Mouse (Mus musculus) stomach, postnatal 0 days (tissue): ENCODE measurements around the gene Srsf6.

ENCODE experiments used
- CTCF ChIP-seq: IDR thresholded peaks from 2 replicates; pipeline ENCODE4 v1.5.1; 2016; ENCODE audit warnings: antibody characterized with exemption, low read depth, mild to moderate bottlenecking, moderate library complexity
- EP300 ChIP-seq: optimal IDR thresholded peaks from 2 replicates; pipeline ENCODE3; 2016; ENCODE audit warnings: antibody characterized with exemption

- TF ChIP-seq CTCF = no peak
- TF ChIP-seq EP300 = no peak
Observed at GRCm38 (mm10) chr2:162943148-162943846, 12.0 kb downstream of the Srsf6 start, which contains the start of gene L3mbtl1.
